Mouse (Mus musculus): ENCODE data around the gene Tmem80. TPM values are rescaled to one million over a fixed set of nuclear protein-coding genes. Genes with fewer than 3 reads are reported as not detected.

The Tmem80 gene
- polyA plus RNA-seq, 1 experiment from 2014 or later = 51.0 TPM

DNA sequence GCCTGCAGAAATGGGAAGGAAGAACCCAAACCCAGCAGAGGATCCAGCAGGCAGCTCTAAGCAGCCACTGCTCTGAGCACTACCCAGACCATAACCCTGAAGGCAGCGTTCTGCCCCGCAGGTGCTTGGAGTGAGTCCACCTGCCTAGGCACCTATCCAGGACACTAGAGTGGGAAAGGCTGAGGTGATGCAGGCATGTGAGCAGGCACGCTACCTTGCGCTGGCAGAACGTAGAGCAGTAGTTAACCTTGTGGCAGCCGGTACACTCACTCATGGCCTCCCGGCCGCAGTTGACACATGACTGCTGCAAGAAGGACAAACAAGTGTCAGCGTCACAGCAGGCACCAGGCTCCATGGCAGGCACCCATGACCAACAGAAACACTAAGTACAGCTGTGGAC lies 26.2 kb upstream of the Tmem80 start:
- peaks cover 7% of the 10 kb centered on the region for H3K27me3 ChIP-seq (ENCODE audit: poor library complexity, severe bottlenecking)
- no peaks in the 10 kb centered on the region for H3K9me3 ChIP-seq
- peaks cover 97% of the 10 kb centered on the region for H3K36me3 ChIP-seq (replicated peaks)
- no peak for DNase-seq (ENCODE audit: extremely low spot score, low spot score)
- no peak overlapping the region for H3K27ac ChIP-seq
- no peak overlapping the region for H3K4me3 ChIP-seq
- H3K4me1 ChIP-seq = no peaks in the 10 kb centered on the region
- 96% methylated on average over 9 of the region's 9 CpGs for WGBS

DNA sequence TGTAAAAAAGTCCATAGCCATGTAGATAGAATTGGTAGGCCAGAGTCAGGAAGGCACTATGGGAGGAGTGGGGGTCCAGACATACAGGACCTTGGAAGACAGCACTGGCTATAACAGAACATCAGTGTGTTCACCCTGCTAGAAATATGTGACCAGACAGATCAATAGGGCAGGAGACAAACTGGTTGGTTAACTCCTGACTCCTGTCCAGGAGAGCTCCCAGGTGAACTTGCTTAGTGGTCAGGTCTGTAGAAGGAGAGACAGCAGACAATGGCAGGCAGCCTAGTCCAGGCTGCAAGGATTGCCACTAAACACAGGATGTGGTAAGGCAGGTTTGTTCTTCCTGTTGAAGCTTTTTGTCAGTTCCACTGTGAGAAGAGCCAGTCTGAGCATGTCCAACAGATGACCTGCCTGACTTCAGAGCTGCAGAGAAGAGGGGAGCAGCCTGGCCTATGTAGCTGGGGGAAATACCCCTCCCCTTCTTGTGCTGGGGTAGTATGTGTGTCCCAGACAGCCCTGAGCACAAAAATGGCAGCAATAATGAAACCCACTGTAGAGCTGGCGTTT lies 24.8 kb upstream of the Tmem80 start:
- Histone ChIP-seq H3K9me3 (no peaks in the 10 kb centered on the region), H3K27me3 (ENCODE audit: poor library complexity, severe bottlenecking) (no peaks in the 10 kb centered on the region), H3K36me3 (replicated peaks) (peaks cover 97% of the 10 kb centered on the region), H3K27ac (no peak overlapping the region), H3K4me1 (no peaks in the 10 kb centered on the region), H3K4me3 (no peak overlapping the region)
- WGBS = 80% methylated on average over 1 of the region's 1 CpGs
- DNase-seq (ENCODE audit: extremely low spot score, low spot score) = no peak

DNA sequence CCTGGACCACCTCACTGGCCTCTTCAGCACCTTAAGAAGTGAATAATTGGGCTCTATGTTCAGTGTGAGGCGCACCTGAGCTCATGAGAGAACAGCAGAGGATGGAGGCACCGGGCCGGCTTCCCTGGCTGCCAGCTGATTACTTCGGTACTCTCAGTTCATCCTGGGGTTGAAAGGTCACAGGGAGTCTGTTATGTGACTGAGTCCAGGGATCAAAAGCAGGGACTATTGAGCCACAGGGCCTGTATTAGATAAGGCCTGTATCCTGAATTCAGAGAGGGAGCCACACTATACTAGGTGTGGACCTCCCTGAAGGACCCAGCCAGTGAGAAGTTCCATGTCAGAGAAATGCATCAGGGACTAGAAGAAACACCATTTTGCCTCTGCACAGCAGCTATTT lies 23.0 kb upstream of the Tmem80 start:
- Histone ChIP-seq H3K36me3 (replicated peaks) (peaks cover 100% of the 10 kb centered on the region), H3K9me3 (no peaks in the 10 kb centered on the region), H3K4me1 (no peaks in the 10 kb centered on the region), H3K27me3 (ENCODE audit: poor library complexity, severe bottlenecking) (no peaks in the 10 kb centered on the region), H3K27ac (no peak overlapping the region), H3K4me3 (no peak overlapping the region)
- WGBS = 89% methylated on average over 4 of the region's 4 CpGs
- DNase-seq (ENCODE audit: extremely low spot score, low spot score) = no peak

DNA sequence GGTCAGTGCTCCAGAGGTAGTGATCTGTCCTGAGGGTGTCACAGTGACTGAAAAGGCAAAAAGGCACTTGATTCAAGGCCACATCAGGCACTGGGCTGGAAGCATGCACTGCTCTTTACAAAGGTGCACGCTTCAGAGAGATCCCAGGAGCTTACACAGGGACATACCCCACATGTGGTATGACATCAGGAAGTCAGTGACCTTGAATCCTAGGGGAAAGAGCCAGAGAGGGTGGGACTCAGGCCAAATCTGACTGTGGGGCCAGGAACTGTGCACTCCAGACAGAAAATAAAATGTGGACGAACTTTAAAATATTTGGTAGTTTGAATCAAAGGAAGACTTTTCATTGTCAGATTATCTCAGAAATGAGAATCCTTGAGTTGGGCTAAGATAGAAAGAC lies 13.1 kb upstream of the Tmem80 start:
- H3K4me3 ChIP-seq = no peak overlapping the region
- H3K36me3 ChIP-seq (replicated peaks) = peaks cover 100% of the 10 kb centered on the region
- DNase-seq (ENCODE audit: extremely low spot score, low spot score) = no peak
- no peaks in the 10 kb centered on the region for H3K4me1 ChIP-seq
- H3K27ac ChIP-seq = no peak overlapping the region
- H3K9me3 ChIP-seq = no peaks in the 10 kb centered on the region
- no peaks in the 10 kb centered on the region for H3K27me3 ChIP-seq (ENCODE audit: poor library complexity, severe bottlenecking)
- WGBS = 96% methylated on average over 2 of the region's 2 CpGs

DNA sequence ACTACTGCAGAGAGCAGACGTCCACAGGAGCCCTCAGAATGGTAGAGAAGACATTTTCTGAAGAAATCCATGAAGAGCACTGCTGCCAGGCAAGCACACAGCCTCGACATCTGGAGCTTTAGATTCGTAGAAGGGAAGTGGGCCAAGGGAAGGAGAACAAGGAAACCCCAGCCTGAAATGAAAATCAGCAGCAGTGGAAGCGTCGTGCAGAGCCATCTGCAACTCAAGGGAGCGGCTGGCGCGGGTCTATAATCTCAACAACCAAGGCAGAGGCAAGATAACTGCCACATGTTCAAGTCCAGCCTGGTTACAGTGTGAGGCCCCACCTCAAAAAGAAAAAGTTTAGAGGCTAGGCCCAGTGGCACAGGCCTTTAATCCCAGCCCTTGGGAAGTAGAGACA lies 12.5 kb upstream of the Tmem80 start:
- no peak overlapping the region for H3K27ac ChIP-seq
- no peak for DNase-seq (ENCODE audit: extremely low spot score, low spot score)
- H3K36me3 ChIP-seq (replicated peaks) = peaks cover 100% of the 10 kb centered on the region
- H3K4me3 ChIP-seq = no peak overlapping the region
- H3K4me1 ChIP-seq = no peaks in the 10 kb centered on the region
- WGBS = 90% methylated on average over 8 of the region's 8 CpGs
- H3K9me3 ChIP-seq = no peaks in the 10 kb centered on the region
- H3K27me3 ChIP-seq (ENCODE audit: poor library complexity, severe bottlenecking) = no peaks in the 10 kb centered on the region

DNA sequence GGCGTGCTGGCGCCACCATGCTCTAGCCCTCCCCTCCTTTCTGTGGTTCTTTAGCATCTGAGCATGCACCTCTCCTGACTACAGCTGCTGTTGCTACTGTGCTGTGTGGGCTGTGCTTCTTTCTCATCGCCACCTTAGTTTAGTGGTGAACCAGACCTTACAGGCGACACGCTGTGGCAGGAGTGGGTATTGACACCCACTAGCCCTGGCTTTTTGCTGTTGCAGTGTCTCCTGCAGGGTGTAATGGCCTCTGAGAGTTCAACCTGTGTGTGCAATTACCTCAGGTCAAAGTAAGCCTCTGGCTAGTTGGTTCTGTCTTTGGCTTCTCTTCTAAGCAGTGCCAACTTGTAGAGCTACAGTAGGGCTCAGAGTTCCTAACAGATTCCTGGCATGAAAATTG lies 11.6 kb upstream of the Tmem80 start:
- WGBS = 76% methylated on average over 5 of the region's 5 CpGs
- H3K36me3 ChIP-seq (replicated peaks) = peaks cover 100% of the 10 kb centered on the region
- H3K4me1 ChIP-seq = no peaks in the 10 kb centered on the region
- H3K4me3 ChIP-seq = no peak overlapping the region
- no peak for DNase-seq (ENCODE audit: extremely low spot score, low spot score)
- H3K27ac ChIP-seq = no peak overlapping the region
- no peaks in the 10 kb centered on the region for H3K27me3 ChIP-seq (ENCODE audit: poor library complexity, severe bottlenecking)
- no peaks in the 10 kb centered on the region for H3K9me3 ChIP-seq

DNA sequence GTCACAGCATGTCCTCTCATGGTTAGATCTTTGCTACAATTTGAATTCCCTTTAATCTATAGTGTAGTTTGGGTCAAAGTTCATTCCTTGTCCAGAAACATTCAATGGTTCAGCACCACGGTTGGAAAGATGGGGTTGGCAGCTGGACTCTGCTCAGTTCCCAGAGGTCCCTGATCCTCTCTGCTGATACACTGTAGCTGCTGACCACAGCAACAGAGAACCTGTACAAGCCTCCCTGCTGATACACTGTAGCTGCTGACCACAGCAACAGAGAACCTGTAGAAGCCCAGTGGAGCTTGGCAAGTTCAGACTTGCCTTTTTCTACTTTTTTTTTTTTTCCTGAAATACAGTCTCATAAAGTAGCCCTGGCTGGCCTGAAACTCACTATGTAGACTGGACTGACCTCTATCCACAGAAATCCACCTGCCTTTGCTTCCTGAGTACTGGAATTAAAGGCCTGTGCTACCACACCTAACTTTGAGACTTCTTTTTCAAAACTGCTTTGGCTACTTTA lies 9.9 kb upstream of the Tmem80 start:
- H3K9me3 ChIP-seq = no peaks in the 10 kb centered on the region
- no peak overlapping the region for H3K4me3 ChIP-seq
- no peaks in the 10 kb centered on the region for H3K4me1 ChIP-seq
- H3K27ac ChIP-seq = no peak overlapping the region
- 86% methylated on average over 1 of the region's 1 CpGs for whole genome bisulfite sequencing
- H3K27me3 ChIP-seq (ENCODE audit: poor library complexity, severe bottlenecking) = no peaks in the 10 kb centered on the region
- no peak for DNase-seq (ENCODE audit: extremely low spot score, low spot score)
- peaks cover 100% of the 10 kb centered on the region for H3K36me3 ChIP-seq (replicated peaks)

DNA sequence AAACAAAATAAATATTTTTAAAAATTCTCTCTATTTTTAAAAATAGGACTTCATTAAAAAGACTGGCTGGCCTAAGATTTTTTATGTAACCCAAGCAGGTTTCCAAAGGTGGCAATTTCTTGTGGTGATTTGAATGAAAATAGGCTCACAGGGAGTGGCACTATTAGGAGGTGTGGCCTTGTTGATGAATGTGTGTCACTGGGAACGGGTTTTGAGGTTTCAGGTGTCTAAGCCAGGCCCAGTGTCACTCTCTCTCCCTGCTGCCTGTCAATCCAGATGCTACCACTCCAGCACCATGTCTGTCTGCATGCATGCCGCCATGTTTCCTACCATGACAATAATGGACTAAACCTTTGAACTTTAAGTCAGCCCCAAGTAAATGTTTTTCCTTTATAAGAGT lies 8.1 kb upstream of the Tmem80 start:
- no peak for DNase-seq (ENCODE audit: extremely low spot score, low spot score)
- Histone ChIP-seq H3K4me1 (peaks cover 3% of the 10 kb centered on the region), H3K27ac (no peak overlapping the region), H3K9me3 (no peaks in the 10 kb centered on the region), H3K4me3 (no peak overlapping the region), H3K27me3 (ENCODE audit: poor library complexity, severe bottlenecking) (no peaks in the 10 kb centered on the region), H3K36me3 (replicated peaks) (peaks cover 100% of the 10 kb centered on the region)
- WGBS = 78% methylated on average over 2 of the region's 2 CpGs

DNA sequence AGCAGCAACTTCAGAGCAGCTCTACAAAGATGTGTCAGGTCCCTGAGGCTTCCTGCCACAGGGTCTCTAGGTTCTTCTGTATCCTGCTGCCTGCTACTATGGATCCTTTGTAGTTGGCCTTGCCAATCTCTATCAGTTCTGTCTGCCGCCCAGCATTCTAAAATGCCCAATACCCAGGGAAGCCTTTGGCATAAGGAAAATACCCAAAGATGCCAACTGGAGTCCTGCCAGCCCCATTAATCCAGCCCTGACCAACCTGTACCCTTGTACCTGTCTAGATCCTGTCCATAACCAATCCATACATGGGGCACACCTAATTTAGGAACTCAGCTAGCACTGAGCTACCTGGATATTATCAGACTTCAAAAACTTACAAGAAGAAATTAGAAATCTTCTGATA lies 2.9 kb upstream of the Tmem80 start:
- Histone ChIP-seq H3K9me3 (no peaks in the 10 kb centered on the region), H3K27ac (no peak overlapping the region), H3K4me1 (peaks cover 45% of the 10 kb centered on the region), H3K27me3 (ENCODE audit: poor library complexity, severe bottlenecking) (no peaks in the 10 kb centered on the region), H3K4me3 (no peak overlapping the region; the same call in 1 of the 2 replicates), H3K36me3 (replicated peaks) (peaks cover 51% of the 10 kb centered on the region)
- no peak for DNase-seq (ENCODE audit: extremely low spot score, low spot score)
- 100% methylated on average over 1 of the region's 1 CpGs for WGBS

DNA sequence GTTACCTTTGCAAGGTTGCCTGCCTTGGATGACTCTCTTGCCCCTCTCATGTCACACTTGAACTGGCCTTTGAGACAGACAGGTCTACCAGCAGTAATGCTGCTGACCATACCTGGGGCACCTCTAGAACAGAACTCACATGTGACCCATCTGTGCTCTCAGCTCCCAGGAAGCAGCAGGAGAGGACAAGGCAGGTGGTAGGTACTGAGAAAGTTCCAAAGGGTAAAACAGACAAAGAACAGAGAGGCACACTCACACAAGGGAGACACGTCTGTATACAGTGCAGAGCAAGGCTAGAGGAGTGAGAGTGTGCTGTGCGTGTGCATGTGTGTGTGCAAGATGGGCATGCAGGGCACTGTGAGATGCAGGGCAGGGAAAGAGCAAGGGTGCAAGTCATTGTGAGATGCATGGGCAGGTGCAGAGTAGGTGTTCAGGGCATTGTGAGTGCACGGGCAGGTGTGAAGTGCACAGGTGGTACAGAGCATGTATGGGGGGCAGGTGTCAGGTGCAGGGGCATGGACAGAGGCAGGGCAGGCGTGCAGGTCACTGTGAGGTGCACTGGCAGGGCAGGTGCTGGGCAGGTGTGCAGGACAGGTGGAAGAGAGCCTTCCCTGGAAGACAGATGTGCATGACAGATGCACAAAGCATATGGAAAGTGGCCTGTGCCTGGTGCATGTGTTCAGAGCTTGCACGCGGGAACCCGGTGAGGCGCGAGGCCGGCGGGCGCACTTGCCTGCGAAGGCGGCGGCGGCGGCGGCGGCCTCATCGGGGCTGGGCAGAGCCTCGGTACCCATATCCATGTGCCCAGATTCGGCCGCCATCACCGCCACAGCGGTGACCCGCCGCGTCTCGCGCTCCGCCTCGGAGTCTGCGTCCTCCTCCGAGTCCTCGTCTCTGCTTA lies 743 bp upstream of the Tmem80 start:
- WGBS = 6% methylated on average over 35 of the region's 35 CpGs
- no peak for DNase-seq (ENCODE audit: extremely low spot score, low spot score)
- Histone ChIP-seq H3K4me3 (peak overlapping the region; percentile 77), H3K27ac (peak overlapping the region; percentile 99), H3K9me3 (no peaks in the 10 kb centered on the region), H3K27me3 (ENCODE audit: poor library complexity, severe bottlenecking) (no peaks in the 10 kb centered on the region), H3K4me1 (peaks cover 45% of the 10 kb centered on the region), H3K36me3 (replicated peaks) (peaks cover 30% of the 10 kb centered on the region)

DNA sequence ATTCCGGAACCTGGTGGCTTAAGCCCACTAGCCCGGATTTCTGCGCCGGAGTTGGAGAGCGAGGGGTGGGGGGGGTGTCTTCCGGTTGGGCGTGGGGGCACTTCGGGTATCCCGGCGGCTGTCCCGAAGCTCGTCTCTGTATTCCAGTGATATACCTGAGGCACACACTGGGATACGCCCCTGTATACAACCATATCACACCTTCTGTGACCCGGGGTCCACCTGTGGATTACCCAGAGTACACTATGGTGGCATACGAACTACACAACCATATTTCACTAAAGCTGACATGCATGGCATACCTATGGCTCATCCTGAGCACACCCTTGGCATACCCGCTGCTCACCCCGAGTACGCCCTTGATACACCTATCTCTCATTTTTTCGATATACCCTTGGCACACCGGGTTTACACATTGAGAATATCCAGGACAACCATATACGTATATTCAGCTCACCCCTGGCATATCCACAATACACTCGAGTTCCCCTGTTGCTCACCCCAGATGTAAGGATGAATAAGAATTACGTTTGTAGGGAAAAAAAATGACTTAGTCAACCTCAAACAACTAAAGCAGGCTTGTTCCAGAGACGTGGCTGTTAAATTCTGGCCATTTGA lies 943 bp downstream of the Tmem80 start:
- Histone ChIP-seq H3K4me3 (peak overlapping the region; percentile 77), H3K9me3 (no peaks in the 10 kb centered on the region), H3K27me3 (ENCODE audit: poor library complexity, severe bottlenecking) (no peaks in the 10 kb centered on the region), H3K36me3 (replicated peaks) (peaks cover 29% of the 10 kb centered on the region), H3K4me1 (peaks cover 45% of the 10 kb centered on the region), H3K27ac (peak overlapping the region; percentile 99)
- WGBS = 20% methylated on average over 24 of the region's 24 CpGs
- no peak for DNase-seq (ENCODE audit: extremely low spot score, low spot score)

DNA sequence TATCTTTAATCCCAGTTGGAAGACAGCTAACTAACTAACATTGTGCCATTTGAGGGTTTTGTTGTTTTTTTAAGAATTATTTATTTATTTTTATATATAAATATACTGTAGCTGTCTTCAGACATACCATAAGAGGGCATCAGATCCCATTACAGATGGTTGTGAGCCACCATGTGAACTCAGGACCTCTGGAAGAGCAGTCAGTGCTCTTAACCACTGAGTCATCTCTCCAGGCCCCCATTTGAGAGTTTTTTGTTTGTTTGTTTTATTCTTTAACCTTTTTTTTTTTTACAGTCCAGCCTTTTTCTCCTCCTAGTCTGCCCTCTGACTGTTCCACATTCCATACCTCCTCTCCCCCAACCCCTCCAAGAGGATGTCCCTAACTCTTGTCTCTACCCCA lies 3.2 kb downstream of the Tmem80 start:
- H3K27me3 ChIP-seq (ENCODE audit: poor library complexity, severe bottlenecking) = no peaks in the 10 kb centered on the region
- H3K4me3 ChIP-seq = no peak overlapping the region
- no peak overlapping the region for H3K27ac ChIP-seq
- no peak for DNase-seq (ENCODE audit: extremely low spot score, low spot score)
- H3K4me1 ChIP-seq = peaks cover 31% of the 10 kb centered on the region
- peaks cover 33% of the 10 kb centered on the region for H3K36me3 ChIP-seq (replicated peaks)
- no peaks in the 10 kb centered on the region for H3K9me3 ChIP-seq

DNA sequence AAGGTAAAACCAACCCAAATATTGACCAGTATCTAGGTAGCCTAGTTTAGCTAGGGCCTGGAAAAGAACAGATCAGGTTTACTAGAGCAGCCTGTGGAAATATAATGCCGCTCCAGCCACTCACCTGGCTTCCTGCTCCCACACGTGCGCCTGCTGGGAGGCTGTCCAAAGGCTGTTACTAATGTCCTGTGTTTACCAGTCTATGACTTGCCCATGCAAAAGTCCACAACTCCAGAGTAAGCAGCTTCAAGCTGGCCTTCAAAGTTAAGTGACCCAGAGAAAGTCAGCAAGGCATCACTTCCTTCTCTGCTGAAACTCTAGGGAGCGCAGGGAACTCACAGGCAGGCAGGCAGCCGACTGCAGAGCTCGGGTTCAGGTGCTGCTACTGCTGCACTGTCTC lies 4.5 kb downstream of the Tmem80 start:
- Histone ChIP-seq H3K27ac (no peak overlapping the region), H3K9me3 (no peaks in the 10 kb centered on the region), H3K4me3 (no peak overlapping the region), H3K36me3 (replicated peaks) (peaks cover 40% of the 10 kb centered on the region), H3K4me1 (peaks cover 18% of the 10 kb centered on the region), H3K27me3 (ENCODE audit: poor library complexity, severe bottlenecking) (no peaks in the 10 kb centered on the region)
- no peak for DNase-seq (ENCODE audit: extremely low spot score, low spot score)
- WGBS = 88% methylated on average over 6 of the region's 6 CpGs

All from forebrain, embryonic 10.5 days (tissue).